Mouse (Mus musculus): ENCODE data around the gene Abca1. TPM values are rescaled to one million over a fixed set of nuclear protein-coding genes. Genes with fewer than 3 reads are reported as not detected.

Abca1 gene
- total RNA-seq, 1 experiment: 18.9 TPM

DNA sequence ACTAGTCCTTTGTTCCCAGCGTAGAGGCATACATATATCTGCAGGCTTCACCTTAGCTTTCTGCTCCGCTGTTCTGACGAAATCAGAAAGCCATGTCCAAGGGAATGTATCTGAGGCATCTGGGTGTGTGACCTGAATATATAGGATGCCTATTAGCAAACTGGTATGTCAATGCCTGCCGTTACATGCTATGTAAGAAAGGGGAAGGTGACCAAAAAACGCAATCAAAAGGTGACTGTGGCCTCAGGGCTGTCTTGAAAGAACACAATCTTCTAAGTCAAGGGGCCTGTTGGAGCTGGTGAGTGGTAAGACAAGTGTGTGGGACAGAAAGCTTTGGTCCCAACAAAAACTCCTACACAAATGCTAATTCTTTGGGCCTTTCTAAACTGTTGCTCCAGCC, 28.2 kb downstream of the Abca1 start:
- H3K9me3 ChIP-seq (ENCODE audit: control insufficient read depth, insufficient read depth, low read depth, low read length): no peaks in the 10 kb centered on the region
- no peaks in the 10 kb centered on the region for H3K4me1 ChIP-seq (ENCODE audit: control insufficient read depth in 2 of 2, insufficient read depth in 2 of 2, low read length in 2 of 2, poor library complexity in 1 of 2)
- H3K36me3 ChIP-seq (ENCODE audit: control insufficient read depth, insufficient read depth, low read length, poor library complexity, severe bottlenecking): peaks cover 3% of the 10 kb centered on the region; the same call in 1 of the 2 replicates
- in situ Hi-C loops (cut with MboI; ENCODE audit: low sequenced_read_pairs in 2 of 2, unreplicated experiment in 2 of 2): no loop called here
- no peak overlapping the region for H3K4me3 ChIP-seq (ENCODE audit: insufficient read depth in 1 of 2, low read depth in 1 of 2, low read length in 2 of 2, poor library complexity in 1 of 2, severe bottlenecking in 1 of 2)
- no peak for DNase-seq (ENCODE audit: low read depth, low spot score)
- no peak for TF ChIP-seq ZNF384 (IDR thresholded peaks at IDR 0.05; ENCODE audit: low read depth, low read length)
- no peak for TF ChIP-seq MAFK (IDR thresholded peaks at IDR 0.05; ENCODE audit: insufficient read depth, low read depth, low read length)
- TF ChIP-seq CHD2 (IDR thresholded peaks at IDR 0.05; ENCODE audit: low read depth, low read length): no peak
- no peak for TF ChIP-seq HCFC1 (IDR thresholded peaks at IDR 0.05; ENCODE audit: borderline replicate concordance, insufficient read depth, low read length)
- no peak for TF ChIP-seq ZC3H11A (IDR thresholded peaks at IDR 0.05; ENCODE audit: borderline replicate concordance, low read depth, low read length)
- no peak overlapping the region for H3K9ac ChIP-seq (ENCODE audit: insufficient read depth, low read depth, low read length, poor library complexity, severe bottlenecking)
- H3K27ac ChIP-seq (ENCODE audit: insufficient read depth, low read depth, low read length, poor library complexity, severe bottlenecking): no peak overlapping the region

DNA sequence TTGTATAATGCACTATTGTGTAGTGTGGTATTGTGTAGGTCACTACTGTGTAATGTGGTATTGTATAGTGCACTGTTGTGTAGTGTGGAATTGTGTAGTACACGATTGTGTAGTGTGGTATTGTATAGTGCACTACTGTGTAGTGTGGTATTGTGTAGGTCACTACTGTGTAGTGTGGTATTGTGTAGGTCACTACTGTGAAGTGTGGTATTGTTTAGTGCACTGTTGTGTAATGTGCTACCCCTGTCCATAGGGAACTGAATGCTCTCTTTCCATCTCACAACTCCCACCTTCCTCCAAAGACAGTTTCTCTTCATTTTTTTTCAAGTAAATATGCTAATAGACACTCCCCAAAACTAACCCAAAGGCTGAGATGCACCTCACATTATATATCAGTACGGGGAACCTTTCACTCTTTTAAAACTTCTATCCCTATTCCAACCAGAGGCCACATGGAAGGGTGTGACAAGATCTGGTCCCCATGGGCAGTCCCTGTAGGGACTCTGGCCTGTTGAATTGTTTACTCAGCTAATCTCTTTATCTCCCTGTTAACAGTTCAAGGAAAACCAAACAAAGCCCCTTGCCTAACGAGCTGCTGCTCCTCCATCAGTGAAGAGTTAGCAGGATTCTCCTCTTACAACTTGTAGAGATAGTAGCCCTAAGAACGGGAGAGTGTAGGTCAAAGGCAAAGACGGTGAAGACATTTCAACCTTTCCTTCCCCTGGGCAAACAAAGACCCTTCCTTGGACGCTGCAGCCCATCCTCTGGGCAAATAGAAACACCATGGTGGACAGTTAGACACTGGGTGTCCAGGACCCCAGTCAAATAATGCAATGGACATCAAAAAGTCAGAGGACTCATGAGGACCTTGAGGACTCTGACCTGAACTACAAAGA, 28.8 kb downstream of the Abca1 start:
- in situ Hi-C loops (cut with MboI; ENCODE audit: low sequenced_read_pairs in 2 of 2, unreplicated experiment in 2 of 2): no loop called here
- H3K9ac ChIP-seq (ENCODE audit: insufficient read depth, low read depth, low read length, poor library complexity, severe bottlenecking): no peak overlapping the region
- no peaks in the 10 kb centered on the region for H3K9me3 ChIP-seq (ENCODE audit: control insufficient read depth, insufficient read depth, low read depth, low read length)
- DNase-seq (ENCODE audit: low read depth, low spot score): no peak
- H3K4me1 ChIP-seq (ENCODE audit: control insufficient read depth in 2 of 2, insufficient read depth in 2 of 2, low read length in 2 of 2, poor library complexity in 1 of 2): no peaks in the 10 kb centered on the region
- H3K4me3 ChIP-seq (ENCODE audit: insufficient read depth in 1 of 2, low read depth in 1 of 2, low read length in 2 of 2, poor library complexity in 1 of 2, severe bottlenecking in 1 of 2): no peak overlapping the region
- TF ChIP-seq MAFK (IDR thresholded peaks at IDR 0.05; ENCODE audit: insufficient read depth, low read depth, low read length) (no peak), HCFC1 (IDR thresholded peaks at IDR 0.05; ENCODE audit: borderline replicate concordance, insufficient read depth, low read length) (no peak), ZNF384 (IDR thresholded peaks at IDR 0.05; ENCODE audit: low read depth, low read length) (no peak), CHD2 (IDR thresholded peaks at IDR 0.05; ENCODE audit: low read depth, low read length) (no peak), ZC3H11A (IDR thresholded peaks at IDR 0.05; ENCODE audit: borderline replicate concordance, low read depth, low read length) (no peak)
- H3K27ac ChIP-seq (ENCODE audit: insufficient read depth, low read depth, low read length, poor library complexity, severe bottlenecking): no peak overlapping the region
- peaks cover 3% of the 10 kb centered on the region; the same call in 1 of the 2 replicates for H3K36me3 ChIP-seq (ENCODE audit: control insufficient read depth, insufficient read depth, low read length, poor library complexity, severe bottlenecking)

DNA sequence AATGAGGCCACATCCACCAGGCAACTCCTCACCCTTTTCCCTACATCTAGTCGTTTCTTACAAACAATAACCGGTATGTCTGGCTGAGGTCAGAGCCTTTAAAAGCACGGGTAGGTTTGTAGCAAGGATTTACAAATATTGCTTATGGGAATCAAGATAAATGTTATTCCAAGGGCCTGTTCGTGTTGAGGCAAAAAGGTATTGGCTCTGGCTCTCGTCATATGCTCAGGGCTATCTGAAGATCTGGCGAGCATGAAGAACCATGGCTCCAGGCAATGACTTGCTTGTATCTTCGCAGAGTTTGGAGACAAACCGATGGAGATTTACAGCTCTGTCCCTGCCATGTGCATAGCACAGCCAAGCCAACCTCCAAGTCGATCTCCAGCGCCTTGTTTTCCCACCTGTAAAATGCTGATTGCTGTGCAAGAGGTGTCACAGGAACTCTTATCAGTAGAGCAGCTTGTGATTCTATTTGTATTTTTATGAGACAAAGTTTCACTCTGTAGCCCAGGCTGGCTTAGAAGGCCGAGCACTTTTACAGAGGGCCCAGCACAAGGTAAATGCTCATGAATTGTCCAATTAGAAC, 29.9 kb downstream of the Abca1 start:
- TF ChIP-seq HCFC1 (IDR thresholded peaks at IDR 0.05; ENCODE audit: borderline replicate concordance, insufficient read depth, low read length): no peak
- TF ChIP-seq MAFK (IDR thresholded peaks at IDR 0.05; ENCODE audit: insufficient read depth, low read depth, low read length): no peak
- TF ChIP-seq ZC3H11A (IDR thresholded peaks at IDR 0.05; ENCODE audit: borderline replicate concordance, low read depth, low read length): no peak
- no peak for TF ChIP-seq CHD2 (IDR thresholded peaks at IDR 0.05; ENCODE audit: low read depth, low read length)
- no peak for TF ChIP-seq ZNF384 (IDR thresholded peaks at IDR 0.05; ENCODE audit: low read depth, low read length)
- Histone ChIP-seq H3K4me1 (ENCODE audit: control insufficient read depth in 2 of 2, insufficient read depth in 2 of 2, low read length in 2 of 2, poor library complexity in 1 of 2) (no peaks in the 10 kb centered on the region), H3K9ac (ENCODE audit: insufficient read depth, low read depth, low read length, poor library complexity, severe bottlenecking) (no peak overlapping the region), H3K27ac (ENCODE audit: insufficient read depth, low read depth, low read length, poor library complexity, severe bottlenecking) (no peak overlapping the region), H3K36me3 (ENCODE audit: control insufficient read depth, insufficient read depth, low read length, poor library complexity, severe bottlenecking) (peaks cover 3% of the 10 kb centered on the region; the same call in 1 of the 2 replicates), H3K4me3 (ENCODE audit: insufficient read depth in 1 of 2, low read depth in 1 of 2, low read length in 2 of 2, poor library complexity in 1 of 2, severe bottlenecking in 1 of 2) (no peak overlapping the region), H3K9me3 (ENCODE audit: control insufficient read depth, insufficient read depth, low read depth, low read length) (no peaks in the 10 kb centered on the region)
- DNase-seq (ENCODE audit: low read depth, low spot score): no peak
- in situ Hi-C loops (cut with MboI; ENCODE audit: low sequenced_read_pairs in 2 of 2, unreplicated experiment in 2 of 2): no loop called here

DNA sequence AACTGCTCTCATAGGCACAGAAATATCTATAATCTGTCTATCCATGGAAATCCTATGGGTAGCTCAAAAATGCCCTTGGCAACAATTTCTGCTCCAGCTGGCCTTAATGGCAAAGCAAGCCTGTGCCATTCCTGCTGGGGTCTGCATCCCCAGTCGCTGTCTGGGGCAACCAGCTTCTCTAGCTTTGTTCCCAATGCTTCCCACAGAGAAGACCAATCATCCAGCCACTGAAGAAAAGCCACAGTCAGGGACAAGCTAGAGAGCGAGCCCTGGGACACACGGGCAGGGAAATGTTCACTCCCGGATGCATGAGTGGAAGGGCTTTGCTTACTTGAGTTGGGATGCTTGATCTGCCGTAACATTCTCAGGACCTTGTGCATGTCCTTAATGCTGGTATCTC, 32.4 kb downstream of the Abca1 start:
- TF ChIP-seq CHD2 (IDR thresholded peaks at IDR 0.05; ENCODE audit: low read depth, low read length) (no peak), ZNF384 (IDR thresholded peaks at IDR 0.05; ENCODE audit: low read depth, low read length) (no peak), HCFC1 (IDR thresholded peaks at IDR 0.05; ENCODE audit: borderline replicate concordance, insufficient read depth, low read length) (no peak), MAFK (IDR thresholded peaks at IDR 0.05; ENCODE audit: insufficient read depth, low read depth, low read length) (no peak), ZC3H11A (IDR thresholded peaks at IDR 0.05; ENCODE audit: borderline replicate concordance, low read depth, low read length) (no peak)
- Histone ChIP-seq H3K4me3 (ENCODE audit: insufficient read depth in 1 of 2, low read depth in 1 of 2, low read length in 2 of 2, poor library complexity in 1 of 2, severe bottlenecking in 1 of 2) (no peak overlapping the region), H3K27ac (ENCODE audit: insufficient read depth, low read depth, low read length, poor library complexity, severe bottlenecking) (no peak overlapping the region), H3K9ac (ENCODE audit: insufficient read depth, low read depth, low read length, poor library complexity, severe bottlenecking) (no peak overlapping the region), H3K9me3 (ENCODE audit: control insufficient read depth, insufficient read depth, low read depth, low read length) (no peaks in the 10 kb centered on the region), H3K36me3 (ENCODE audit: control insufficient read depth, insufficient read depth, low read length, poor library complexity, severe bottlenecking) (peaks cover 3% of the 10 kb centered on the region; the same call in 1 of the 2 replicates), H3K4me1 (ENCODE audit: control insufficient read depth in 2 of 2, insufficient read depth in 2 of 2, low read length in 2 of 2, poor library complexity in 1 of 2) (no peaks in the 10 kb centered on the region)
- in situ Hi-C loops (cut with MboI; ENCODE audit: low sequenced_read_pairs in 2 of 2, unreplicated experiment in 2 of 2): no loop called here
- no peak for DNase-seq (ENCODE audit: low read depth, low spot score)

Measured in ES-E14 (cell line).